Mouse (Mus musculus) embryonic facial prominence, embryonic 11.5 days (tissue): ENCODE data around the gene Chst11. TPM values are rescaled to one million over a fixed set of nuclear protein-coding genes. Genes with fewer than 3 reads are reported as not detected.

Experiments used
- ATAC-seq: fragments of 200-750 bp; cut with Nextera tagmentation; replicated peaks from 2 replicates; pipeline ENCODE4 v1.8.0; 2017; ENCODE audit warnings: low read depth; ENCODE audit not compliant: insufficient number of reproducible peaks, low FRiP score, low TSS enrichment
- DNase-seq: peaks from one replicate; pipeline ENCODE4 v3.0.0-alpha.2; 2015; ENCODE audit warnings: low spot score
- H3K27ac ChIP-seq: fragments of 300-500 bp; sonication (generic); replicated peaks from 2 replicates; pipeline ENCODE4 v1.5.1; 2014; ENCODE audit warnings: mild to moderate bottlenecking, low read depth, low read length, control low read depth
- H3K27me3 ChIP-seq: fragments of 300-500 bp; sonication (generic); 2 replicates; pipeline ENCODE4 v1.6.1; 2014; ENCODE audit warnings: mild to moderate bottlenecking, low read length, moderate library complexity, mixed read lengths; ENCODE audit not compliant: control insufficient read depth, insufficient read depth
- H3K36me3 ChIP-seq: fragments of 300-500 bp; sonication (generic); replicated peaks from 2 replicates; pipeline ENCODE4 v1.6.1; 2014; ENCODE audit warnings: low read depth, mild to moderate bottlenecking, low read length, moderate library complexity, mixed read lengths; ENCODE audit not compliant: control insufficient read depth, insufficient read depth
- H3K4me1 ChIP-seq: fragments of 300-500 bp; sonication (generic); 2 replicates; pipeline ENCODE4 v1.6.1; 2014; ENCODE audit warnings: low read length, mixed read lengths; ENCODE audit not compliant: control insufficient read depth, insufficient read depth
- H3K4me2 ChIP-seq: fragments of 300-500 bp; sonication (generic); 2 replicates; pipeline ENCODE4 v1.6.1; 2014; ENCODE audit warnings: low read depth, mild to moderate bottlenecking, control low read depth, low read length, moderate library complexity
- H3K4me3 ChIP-seq: fragments of 300-500 bp; sonication (generic); 2 replicates; pipeline ENCODE4 v1.5.1; 2014; ENCODE audit warnings: low read depth, low read length, control low read depth
- H3K9ac ChIP-seq: fragments of 300-500 bp; sonication (generic); replicated peaks from 2 replicates; pipeline ENCODE4 v1.6.1; 2014; ENCODE audit warnings: mild to moderate bottlenecking, control low read depth, low read length
- H3K9me3 ChIP-seq: fragments of 300-500 bp; sonication (generic); replicated peaks from 2 replicates; pipeline ENCODE4 v1.6.1; 2016; ENCODE audit warnings: mild to moderate bottlenecking, low read length, inconsistent platforms, mixed read lengths; ENCODE audit not compliant: control insufficient read depth
- WGBS: fragments of 180-500 bp; shearing (Covaris S2); extraction: QIAGEN DNeasy Blood & Tissue Kit; methylation state at CpG from one replicate; pipeline ENCODE4 v1.1.7; 2014; 5-methylcytosine and 5-hydroxymethylcytosine counted together
- polyA plus RNA-seq: library from polyadenylated mRNA; unstranded; fragments of >200 nt; fragmentation: Nextera tagmentation; extraction: Ambion mirVana; gene quantifications from 2 replicates; pipeline ENCODE4 v1.2.1, GENCODE M21; 2014

Chst11 gene
- polyA plus RNA-seq, 1 experiment from 2014 or later: 2.1 TPM

GRCm38 (mm10) chr10:83099669-83100068 lies 114.4 kb downstream of the Chst11 start:
- WGBS: 73% methylated on average over 3 of the region's 3 CpGs
- Histone ChIP-seq H3K9me3 (no peaks in the 10 kb centered on the region), H3K4me1 (peaks cover 5% of the 10 kb centered on the region; the same call in 1 of the 2 replicates), H3K27ac (no peak overlapping the region), H3K4me2 (no peak overlapping the region), H3K27me3 (no peaks in the 10 kb centered on the region; the same call in 1 of the 2 replicates), H3K4me3 (no peak overlapping the region), H3K9ac (no peak overlapping the region), H3K36me3 (no peaks in the 10 kb centered on the region)
- no peak for ATAC-seq
- DNase-seq: no peak

GRCm38 (mm10) chr10:83100890-83101289 lies 115.6 kb downstream of the Chst11 start:
- H3K27ac ChIP-seq: no peak overlapping the region
- H3K9me3 ChIP-seq: no peaks in the 10 kb centered on the region
- H3K4me2 ChIP-seq: no peak overlapping the region
- peaks cover 3% of the 10 kb centered on the region; the same call in 1 of the 2 replicates for H3K4me1 ChIP-seq
- WGBS: 45% methylated on average over 8 of the region's 8 CpGs
- no peaks in the 10 kb centered on the region; the same call in 1 of the 2 replicates for H3K27me3 ChIP-seq
- ATAC-seq (no peak), DNase-seq (no peak)
- no peaks in the 10 kb centered on the region for H3K36me3 ChIP-seq
- no peak overlapping the region for H3K9ac ChIP-seq
- H3K4me3 ChIP-seq: no peak overlapping the region

- no peak for ATAC-seq
- no peak overlapping the region for H3K9ac ChIP-seq
- no peak overlapping the region for H3K4me3 ChIP-seq
- no peak overlapping the region for H3K27ac ChIP-seq
- H3K27me3 ChIP-seq: no peaks in the 10 kb centered on the region; the same call in 1 of the 2 replicates
- no peaks in the 10 kb centered on the region for H3K9me3 ChIP-seq
- H3K4me2 ChIP-seq: no peak overlapping the region
- H3K4me1 ChIP-seq: peaks cover 3% of the 10 kb centered on the region; the same call in 1 of the 2 replicates
- 86% methylated on average over 9 of the region's 9 CpGs for WGBS
- H3K36me3 ChIP-seq: no peaks in the 10 kb centered on the region
- DNase-seq: no peak
Measured at GRCm38 (mm10) chr10:83101421-83102207, 116.3 kb downstream of the Chst11 start.

- no peak overlapping the region for H3K4me2 ChIP-seq
- no peak overlapping the region for H3K4me3 ChIP-seq
Measured at GRCm38 (mm10) chr10:83102745-83103144, 117.4 kb downstream of the Chst11 start.

GRCm38 (mm10) chr10:83104221-83104620 lies 118.9 kb downstream of the Chst11 start:
- 86% methylated on average over 8 of the region's 8 CpGs for WGBS
- Histone ChIP-seq H3K4me1 (peaks cover 5% of the 10 kb centered on the region; the same call in 1 of the 2 replicates), H3K27ac (no peak overlapping the region), H3K27me3 (no peaks in the 10 kb centered on the region; the same call in 1 of the 2 replicates), H3K9me3 (no peaks in the 10 kb centered on the region), H3K4me2 (no peak overlapping the region), H3K36me3 (no peaks in the 10 kb centered on the region), H3K4me3 (no peak overlapping the region), H3K9ac (no peak overlapping the region)
- ATAC-seq (no peak), DNase-seq (no peak)

More at GRCm38 (mm10) chr10:83102745-83103144, 117.4 kb downstream of the Chst11 start:
- Histone ChIP-seq H3K27me3 (no peaks in the 10 kb centered on the region; the same call in 1 of the 2 replicates), H3K27ac (no peak overlapping the region), H3K9ac (no peak overlapping the region), H3K9me3 (no peaks in the 10 kb centered on the region), H3K36me3 (no peaks in the 10 kb centered on the region), H3K4me1 (peaks cover 3% of the 10 kb centered on the region; the same call in 1 of the 2 replicates)
- 29% methylated on average over 15 of the region's 15 CpGs for WGBS
- no peak for ATAC-seq
- DNase-seq: no peak

GRCm38 (mm10) chr10:83106152-83106746 lies 121.0 kb downstream of the Chst11 start:
- Histone ChIP-seq H3K4me1 (peaks cover 3% of the 10 kb centered on the region; the same call in 1 of the 2 replicates), H3K9me3 (no peaks in the 10 kb centered on the region), H3K27me3 (no peaks in the 10 kb centered on the region; the same call in 1 of the 2 replicates), H3K4me2 (no peak overlapping the region), H3K4me3 (no peak overlapping the region), H3K36me3 (no peaks in the 10 kb centered on the region), H3K27ac (no peak overlapping the region), H3K9ac (no peak overlapping the region)
- DNase-seq (peak; percentile 43), ATAC-seq (peak; percentile 29; the same call in 1 of the 2 replicates)
- WGBS: 32% methylated on average over 7 of the region's 7 CpGs

- H3K4me1 ChIP-seq: peaks cover 3% of the 10 kb centered on the region; the same call in 1 of the 2 replicates
- no peaks in the 10 kb centered on the region for H3K9me3 ChIP-seq
- H3K36me3 ChIP-seq: no peaks in the 10 kb centered on the region
- H3K4me2 ChIP-seq: no peak overlapping the region
- no peaks in the 10 kb centered on the region; the same call in 1 of the 2 replicates for H3K27me3 ChIP-seq
- DNase-seq (peak; percentile 32), ATAC-seq (no peak)
- H3K27ac ChIP-seq: 0 out of 2 replicates have a peak overlapping the region, but pooled peaks have one; percentile 22
- H3K4me3 ChIP-seq: no peak overlapping the region
- no peak overlapping the region for H3K9ac ChIP-seq
- WGBS: 43% methylated on average over 8 of the region's 8 CpGs
Measured at GRCm38 (mm10) chr10:83107385-83107784, 122.1 kb downstream of the Chst11 start.
